Mouse (Mus musculus) hematopoietic stem cell, adult 5-6 weeks (primary cell): ENCODE results near the gene Twf1. TPM values are rescaled to one million over a fixed set of nuclear protein-coding genes. Genes with fewer than 3 reads are reported as not detected.

ENCODE experiments used
- ATAC-seq, 2 experiments: fragments of 125-278 bp in 1 of 2; replicated peaks in 1 of 2; 2 replicates each; pipeline ENCODE4 v1.8.0; 2016 to 2017; ENCODE audit warnings: inconsistent platforms in 2 of 2, mild to moderate bottlenecking in 2 of 2, moderate number of reproducible peaks in 2 of 2, low read depth in 1 of 2, moderate TSS enrichment in 1 of 2; ENCODE audit not compliant: low FRiP score in 2 of 2, poor library complexity in 2 of 2, severe bottlenecking in 2 of 2, insufficient read depth in 1 of 2, low TSS enrichment in 1 of 2
- total RNA-seq: library from RNA; stranded (forward); fragments of 172-1452, 232-1000 nt; gene quantifications from 2 replicates; pipeline ENCODE4 v1.2.3, GENCODE M21; 2017

Twf1 gene
- 34.8 and 55.3 TPM in 2 replicates for total RNA-seq

DNA sequence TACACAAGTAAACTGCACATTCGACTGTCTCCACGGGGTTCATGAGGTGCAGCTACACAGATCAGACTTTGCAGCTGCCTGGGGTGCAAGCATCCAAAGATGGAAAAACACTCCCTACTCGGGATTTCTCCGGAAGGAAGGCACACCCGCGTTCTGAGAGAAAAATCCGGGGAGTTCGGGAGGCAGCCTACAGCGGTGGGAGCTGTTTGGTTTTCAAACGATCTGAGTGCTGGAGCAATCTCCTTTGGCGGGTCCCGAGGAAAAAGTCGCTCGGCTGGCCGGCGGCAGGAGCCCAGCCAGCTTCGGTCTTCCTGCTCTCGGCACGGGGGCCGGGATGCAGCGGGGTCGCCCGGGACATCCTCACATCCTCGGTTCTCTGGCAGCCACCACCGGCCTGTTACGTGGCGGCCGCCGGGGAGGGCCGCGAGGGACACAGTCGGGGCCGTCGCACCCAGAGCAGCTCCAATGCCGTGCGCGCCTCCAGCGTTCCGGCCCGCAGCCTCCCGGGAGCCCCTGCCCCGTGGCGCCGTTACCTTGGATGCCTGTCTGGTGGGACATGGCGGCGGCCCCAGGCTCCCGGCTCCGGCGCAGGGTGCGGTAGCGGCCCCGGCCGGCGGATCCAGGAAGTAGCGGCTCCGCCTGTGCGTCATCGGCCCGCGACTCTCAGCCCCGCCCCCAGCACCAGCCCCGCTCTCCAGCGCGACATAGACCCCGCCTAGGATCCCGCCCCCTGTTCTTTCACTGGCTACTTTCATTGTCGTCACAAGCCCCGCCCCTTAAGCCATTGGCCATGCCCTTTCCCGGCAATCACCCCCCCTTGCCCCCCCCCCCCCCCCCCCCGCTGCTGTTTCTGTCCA lies at the start of gene Twf1:
Gene Twf1, minus strand, starts transcription at position 671 of the 857 bp plus-strand sequence.
- ATAC-seq, result peak; percentile 96 to 97

- ATAC-seq, result no peak
Measured at GRCm38 (mm10) chr15:94639126-94639525, 49.4 kb upstream of the Twf1 start.

GRCm38 (mm10) chr15:94638207-94638606 lies 48.5 kb upstream of the Twf1 start:
- ATAC-seq, result no peak

GRCm38 (mm10) chr15:94634524-94634923 lies 44.8 kb upstream of the Twf1 start:
- ATAC-seq, result no peak

DNA sequence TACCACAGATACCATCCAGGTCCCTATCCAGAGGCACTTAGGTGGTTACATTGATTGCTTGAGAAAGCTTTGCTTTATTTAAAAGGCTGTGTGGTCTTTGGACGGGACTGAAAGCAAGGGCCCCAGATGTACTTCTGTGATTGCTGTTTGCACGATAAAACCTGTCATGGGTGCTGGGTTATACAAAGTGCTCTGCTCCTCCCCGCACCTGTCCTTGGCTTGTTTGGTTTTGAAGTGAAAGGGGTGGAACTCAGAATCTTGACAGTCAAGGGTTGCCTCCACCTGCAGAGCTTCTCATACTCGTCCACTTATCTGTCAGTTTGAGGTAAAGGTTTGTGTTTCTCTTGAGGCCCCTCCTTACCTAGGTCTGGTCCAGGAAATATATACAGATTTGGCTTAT lies 40.9 kb upstream of the Twf1 start:
- ATAC-seq, result no peak

DNA sequence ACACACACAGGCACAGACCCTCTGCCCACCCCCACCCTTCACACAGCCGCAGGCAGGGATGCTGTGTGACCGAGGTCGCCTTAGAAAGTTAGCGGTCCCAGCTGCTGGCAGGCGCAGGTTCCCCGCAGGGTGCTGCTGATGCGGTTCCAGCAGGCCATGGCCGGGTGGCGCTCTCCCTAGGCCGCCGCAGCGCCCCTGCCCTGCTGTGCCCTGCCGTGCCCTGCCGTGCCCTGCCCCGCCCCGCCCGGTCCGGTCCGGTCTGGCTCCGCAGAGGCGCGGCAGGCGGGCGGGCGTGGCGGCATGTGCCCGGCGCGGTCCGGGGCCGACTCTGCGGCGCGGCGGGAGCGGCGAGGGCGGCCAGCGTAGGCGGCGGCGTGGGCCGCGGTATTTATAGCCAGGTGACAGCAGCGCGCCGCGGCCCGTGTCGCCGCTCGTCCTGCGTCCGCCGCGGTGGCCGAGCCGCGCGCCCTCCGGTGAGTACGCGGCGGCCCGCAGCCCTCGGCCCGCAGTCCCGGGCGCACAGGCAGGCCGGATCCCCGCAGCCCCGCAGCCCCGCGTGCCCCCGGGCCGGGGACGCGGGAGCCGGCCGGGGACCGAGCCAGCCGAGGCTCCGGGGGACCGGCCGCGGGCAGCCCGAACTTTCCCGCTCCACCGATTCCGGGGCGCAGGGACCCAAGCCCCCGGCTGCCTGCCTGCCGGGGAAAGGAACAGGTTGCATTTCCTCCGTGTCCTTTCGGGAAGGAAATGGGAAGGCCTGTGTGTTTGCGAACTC lies 39.3 kb upstream of the Twf1 start, which contains the start of gene Tmem117:
Gene Tmem117, plus strand, starts transcription at position 403 of the 772 bp plus-strand sequence.
- peak; percentile 72 to 73 for ATAC-seq

DNA sequence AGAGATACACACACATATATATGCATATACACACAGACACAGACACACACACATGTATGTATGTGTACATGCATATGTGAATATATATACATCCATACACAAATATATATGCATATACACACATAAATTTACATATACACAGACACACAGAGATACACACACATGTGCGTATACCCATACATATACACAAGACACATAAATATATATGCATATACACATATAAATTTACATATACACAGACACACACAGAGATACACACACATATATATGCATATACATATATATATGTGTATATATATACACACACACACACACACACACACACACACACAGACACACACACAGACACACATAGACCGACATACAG lies 38.8 kb upstream of the Twf1 start:
- no peak for ATAC-seq

GRCm38 (mm10) chr15:94620909-94621308 lies 31.2 kb upstream of the Twf1 start:
- ATAC-seq, result 0 out of 4 replicates have a peak, but pooled peaks of 1 of the 2 experiments have one; percentile 32

DNA sequence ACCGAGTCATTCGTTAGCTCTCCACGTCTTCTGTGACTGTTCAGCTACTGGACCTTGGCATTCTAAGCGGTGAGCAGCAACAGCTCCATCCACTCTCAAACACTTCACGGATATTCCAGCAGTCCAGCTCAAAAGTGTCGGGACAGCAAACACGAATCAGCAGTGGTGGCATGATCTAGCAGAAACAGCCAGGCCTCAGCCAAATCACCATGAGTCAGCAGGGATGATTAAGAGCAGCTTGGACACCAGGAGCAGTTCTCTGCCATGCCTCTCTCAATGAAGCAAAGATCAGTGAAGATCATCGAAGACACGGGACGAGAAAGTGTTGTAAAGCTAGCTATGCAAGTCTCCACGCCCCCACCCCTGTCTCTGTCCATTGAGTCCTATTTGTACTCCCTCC lies 26.3 kb upstream of the Twf1 start:
- no peak for ATAC-seq

DNA sequence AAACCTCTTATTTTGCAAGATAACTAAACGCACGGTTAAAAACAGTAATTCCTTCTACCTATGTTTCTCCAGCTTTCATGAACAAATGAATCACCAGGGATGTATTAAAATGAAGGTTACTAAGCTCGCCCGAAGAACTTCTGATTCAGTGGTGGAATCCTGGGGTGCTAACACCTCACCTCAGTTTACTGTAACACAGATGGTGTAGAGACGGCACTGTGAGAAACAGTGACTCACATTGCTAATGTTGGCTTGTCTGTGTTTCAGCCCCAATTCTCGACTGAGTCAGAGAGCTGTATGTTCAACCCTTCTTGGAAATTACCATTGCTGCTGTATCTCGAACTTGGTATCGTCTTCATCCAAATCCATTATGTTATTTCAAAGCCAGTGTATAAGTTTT lies 18.1 kb upstream of the Twf1 start:
- ATAC-seq, result no peak

GRCm38 (mm10) chr15:94602441-94602840 lies 12.8 kb upstream of the Twf1 start:
- no peak for ATAC-seq

DNA sequence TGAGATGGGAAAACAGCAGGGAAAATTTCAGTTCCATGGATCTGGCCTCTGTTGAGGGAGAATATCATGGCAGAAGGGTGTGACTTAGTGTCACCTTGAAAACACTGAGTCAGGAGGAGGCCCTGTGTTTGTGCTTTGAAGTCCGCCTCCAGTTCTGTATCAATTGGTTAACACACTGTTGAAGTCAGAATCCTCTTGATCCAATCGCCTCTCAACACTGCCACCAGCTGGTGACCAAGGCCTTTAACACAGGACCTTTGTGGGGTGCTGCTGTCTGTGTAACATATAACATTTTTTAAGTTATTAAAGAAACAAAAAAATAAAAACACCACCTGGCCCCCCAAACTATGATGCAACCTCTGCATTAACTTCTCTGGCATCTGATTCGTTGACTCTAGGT lies 11.7 kb upstream of the Twf1 start:
- peak; percentile 83 to 88 for ATAC-seq

DNA sequence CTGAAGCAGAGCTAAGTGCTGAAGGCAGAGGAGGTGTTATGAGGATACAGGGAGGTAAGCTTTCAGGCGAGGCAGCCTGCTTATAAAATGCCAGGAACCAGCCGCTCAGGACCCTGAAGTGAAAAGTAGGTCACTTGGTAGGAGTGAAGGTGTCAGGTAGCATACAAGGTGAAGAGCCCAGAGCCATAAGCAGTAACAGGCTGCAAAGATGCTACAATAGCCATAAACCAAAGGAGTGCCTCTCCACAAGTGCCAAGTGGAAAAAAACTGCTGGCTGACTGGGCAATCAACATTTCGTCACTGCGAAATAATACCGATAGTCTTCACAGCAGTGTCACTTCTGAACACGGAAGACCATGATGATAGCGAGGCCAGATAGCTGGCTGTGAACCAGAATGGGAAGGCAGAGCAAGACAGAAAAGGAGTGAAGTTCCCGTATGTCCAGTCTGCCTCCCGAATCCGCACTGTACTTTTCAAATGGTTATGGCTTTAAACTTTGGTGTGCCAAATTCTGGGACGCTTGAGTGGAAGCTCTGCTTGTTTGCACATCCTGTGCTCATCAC lies 10.5 kb upstream of the Twf1 start:
- no peak for ATAC-seq

DNA sequence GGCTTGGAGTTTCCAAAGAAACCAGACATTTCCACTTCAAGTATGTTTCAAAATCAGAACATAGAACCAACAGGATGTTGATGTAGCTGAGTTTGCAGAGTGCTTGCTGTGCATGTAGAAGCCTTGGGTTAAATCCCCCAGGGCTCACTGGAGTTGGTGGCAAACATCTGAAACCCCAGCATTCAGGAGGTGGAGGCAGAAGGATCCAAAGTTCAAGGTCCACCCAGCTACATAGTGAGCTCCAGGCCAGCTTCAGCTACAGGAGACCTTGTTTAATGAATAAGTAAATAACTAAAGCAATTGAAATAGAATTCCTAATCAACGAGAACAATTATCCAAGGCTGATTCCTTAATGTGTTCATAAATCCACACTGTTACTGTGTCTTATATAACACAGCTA lies 3.9 kb upstream of the Twf1 start:
- no peak for ATAC-seq

DNA sequence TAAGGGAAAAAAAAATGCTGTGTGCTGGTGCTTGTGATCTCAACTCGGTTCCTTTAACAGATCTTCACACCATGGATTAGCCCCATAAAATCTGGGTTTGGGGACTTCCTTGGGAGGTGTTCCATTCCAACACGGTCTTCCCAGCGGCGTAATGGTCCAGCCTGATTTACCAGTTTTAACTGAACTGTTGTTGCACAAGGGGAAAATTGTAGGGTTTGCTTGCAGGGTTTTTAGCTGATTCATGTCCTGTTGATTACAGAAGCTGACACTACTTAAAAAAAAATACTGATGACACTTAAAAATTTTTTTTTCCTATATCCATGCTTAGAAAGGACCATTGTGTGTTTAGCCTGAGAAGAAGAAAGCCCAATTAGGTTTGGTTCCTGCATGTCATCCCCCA lies 1.7 kb upstream of the Twf1 start:
- ATAC-seq, result no peak

DNA sequence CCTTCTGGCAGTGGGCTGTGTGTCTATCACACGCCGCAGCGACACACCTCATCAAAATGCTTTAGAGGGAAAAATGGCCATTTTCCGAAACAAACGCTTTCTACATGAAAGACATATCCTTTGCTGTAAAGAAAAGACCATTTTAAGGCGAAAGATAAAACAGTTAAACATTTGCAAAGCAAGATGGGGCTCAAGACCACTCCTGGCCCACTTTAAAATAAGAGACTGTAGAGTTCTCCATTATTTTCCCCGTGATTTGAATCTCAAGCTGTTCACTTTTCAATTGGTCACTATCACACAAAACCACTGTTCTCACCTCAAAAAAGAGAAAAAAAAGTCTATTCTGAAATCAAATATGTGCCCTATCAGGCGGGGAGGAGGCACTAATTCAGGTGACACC lies 394 bp upstream of the Twf1 start:
- ATAC-seq, result no peak

- no peak for ATAC-seq
Measured at GRCm38 (mm10) chr15:94587826-94588715, 1.6 kb downstream of the Twf1 start.
